Mouse (Mus musculus) gonadal fat pad, adult 2 months (tissue): ENCODE measurements around the gene C1s1. TPM values are rescaled to one million over a fixed set of nuclear protein-coding genes. Genes with fewer than 3 reads are reported as not detected.
"Not testable (repeated sequence)": the region's sequence is repeated elsewhere in the genome, so short reads cannot be mapped to it uniquely, and the experiment has no call there.

ENCODE experiments used
- DNase-seq: peaks from one replicate; pipeline ENCODE4 v3.0.0-alpha.2; 2012; ENCODE audit warnings: low read depth
- polyA plus RNA-seq: library from polyadenylated mRNA; depleted of rRNA; stranded (reverse); fragments of >200 nt; gene quantifications from 2 replicates; pipeline ENCODE4 v1.2.3, GENCODE M21; 2012

The C1s1 gene
- polyA plus RNA-seq, 1 experiment, result 141 TPM

DNA sequence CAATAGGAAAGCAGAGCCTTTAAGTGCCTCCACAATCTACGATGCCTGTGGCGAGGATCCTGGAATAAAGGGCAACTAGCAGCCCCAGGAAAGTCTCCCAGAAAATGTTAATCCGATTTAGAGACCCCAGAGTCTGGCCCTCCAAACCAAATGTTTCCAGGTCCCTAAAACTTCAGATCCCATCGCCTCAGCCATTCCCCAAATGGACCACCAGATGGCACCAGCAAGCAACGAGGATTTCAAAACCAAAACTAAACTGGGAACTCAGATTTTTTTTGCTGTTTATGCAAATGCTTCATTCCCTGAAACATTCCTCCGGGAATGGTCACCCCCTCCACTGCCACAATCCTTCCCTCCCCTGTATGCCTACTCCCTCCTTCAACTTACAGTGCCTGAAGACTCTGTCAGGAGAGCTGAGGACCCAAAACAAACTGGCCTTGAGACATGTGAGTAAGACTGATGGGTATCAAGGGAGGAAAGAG lies 29.8 kb downstream of the C1s1 start, which contains the start of gene C1ra:
Gene C1ra (plus strand): TSS at position 51 of the 482 bp plus-strand sequence.
- no peak for DNase-seq

DNA sequence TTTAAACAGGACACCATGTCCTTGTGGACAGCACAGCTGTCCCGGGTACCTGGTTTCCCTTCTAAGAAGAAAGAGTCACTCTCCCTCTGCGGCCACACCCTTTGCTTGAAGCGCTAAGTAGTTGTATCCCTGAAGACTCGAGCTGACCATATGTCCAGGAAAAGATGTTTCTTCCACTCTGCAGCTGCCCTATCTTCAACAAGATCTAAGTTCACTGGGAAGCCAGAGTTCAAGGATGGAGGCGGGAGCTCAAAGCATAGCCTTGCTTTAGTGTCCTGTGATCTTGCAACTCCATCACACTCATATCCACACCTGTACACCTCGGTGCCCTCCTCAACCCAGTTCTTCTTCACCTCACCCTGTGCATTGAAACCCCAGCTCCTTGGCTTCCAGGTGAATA lies 30.2 kb downstream of the C1s1 start:
- DNase-seq, result no peak

DNA sequence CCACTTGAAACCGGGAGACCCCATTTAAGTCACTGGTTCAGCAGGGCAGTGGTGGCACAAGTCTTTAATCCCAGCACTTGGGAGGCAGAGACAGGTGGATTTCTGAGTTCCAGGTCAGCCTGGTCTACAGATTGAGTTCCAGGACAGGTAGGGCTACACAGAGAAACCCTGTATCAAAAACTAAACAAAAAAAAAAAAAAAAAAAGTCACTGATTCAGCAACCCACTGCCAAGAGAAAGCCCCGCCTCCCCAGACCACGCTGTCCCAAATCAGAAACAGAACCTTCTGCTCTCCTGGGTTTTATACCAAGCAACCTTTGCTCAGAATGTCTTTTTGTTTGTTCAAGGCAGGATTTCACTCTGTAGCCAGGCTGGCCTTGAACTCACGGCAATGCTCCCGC lies 33.0 kb downstream of the C1s1 start:
- DNase-seq, result not testable (repeated sequence)

DNA sequence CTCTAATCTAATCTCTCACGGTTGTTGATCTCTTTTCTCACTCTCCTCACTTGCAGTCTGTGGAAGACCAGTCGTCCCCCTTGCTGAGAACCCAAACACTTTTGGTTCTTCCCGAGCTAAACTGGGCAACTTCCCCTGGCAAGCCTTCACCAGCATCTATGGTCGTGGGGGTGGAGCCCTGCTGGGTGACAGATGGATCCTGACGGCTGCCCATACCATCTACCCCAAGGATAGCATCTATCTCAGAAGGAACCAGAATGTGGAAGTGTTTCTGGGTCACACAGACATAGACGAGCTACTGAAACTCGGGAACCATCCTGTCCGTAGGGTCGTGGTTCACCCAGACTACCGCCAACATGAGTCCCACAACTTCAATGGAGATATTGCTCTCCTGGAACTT lies 33.9 kb downstream of the C1s1 start:
- no peak for DNase-seq

DNA sequence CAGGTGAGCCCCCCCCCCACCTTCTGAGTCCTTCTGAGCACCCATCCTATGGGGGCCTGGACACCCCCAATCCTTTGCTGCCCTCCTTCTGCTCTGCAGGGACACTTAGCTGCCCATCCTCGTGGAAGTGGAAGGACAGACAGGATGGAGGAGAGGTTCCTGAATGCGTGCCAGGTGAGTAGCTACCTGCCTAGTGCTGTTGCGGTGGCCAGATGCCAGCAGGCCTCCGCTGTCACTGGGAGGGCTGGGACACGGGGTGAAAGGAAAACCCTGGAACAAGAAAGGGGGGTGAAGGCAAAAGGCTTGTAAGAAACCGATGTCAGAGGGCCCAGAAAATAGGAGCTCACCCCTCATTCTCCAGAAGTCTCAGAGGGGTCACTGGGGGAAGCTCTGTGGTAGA lies 35.2 kb downstream of the C1s1 start:
- DNase-seq, result no peak

DNA sequence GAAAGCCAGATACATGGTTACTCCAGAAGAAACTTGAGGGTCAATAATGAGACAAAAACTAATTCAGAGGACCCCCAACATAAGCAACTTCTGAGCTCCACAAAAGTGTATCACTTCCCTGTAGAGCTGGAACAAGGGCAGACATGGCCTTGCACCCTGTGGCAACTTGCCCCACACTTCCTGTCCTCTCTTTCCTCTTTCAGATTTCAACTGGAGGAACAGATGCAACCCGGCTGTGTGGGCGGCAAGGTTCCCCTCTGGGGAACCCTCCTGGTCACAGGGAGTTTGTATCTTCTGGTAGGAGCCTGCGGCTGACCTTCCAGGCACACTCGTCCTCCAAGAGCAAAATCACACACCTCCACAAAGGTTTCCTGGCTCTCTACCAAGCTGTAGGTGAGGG lies 37.1 kb downstream of the C1s1 start:
- DNase-seq, result no peak

DNA sequence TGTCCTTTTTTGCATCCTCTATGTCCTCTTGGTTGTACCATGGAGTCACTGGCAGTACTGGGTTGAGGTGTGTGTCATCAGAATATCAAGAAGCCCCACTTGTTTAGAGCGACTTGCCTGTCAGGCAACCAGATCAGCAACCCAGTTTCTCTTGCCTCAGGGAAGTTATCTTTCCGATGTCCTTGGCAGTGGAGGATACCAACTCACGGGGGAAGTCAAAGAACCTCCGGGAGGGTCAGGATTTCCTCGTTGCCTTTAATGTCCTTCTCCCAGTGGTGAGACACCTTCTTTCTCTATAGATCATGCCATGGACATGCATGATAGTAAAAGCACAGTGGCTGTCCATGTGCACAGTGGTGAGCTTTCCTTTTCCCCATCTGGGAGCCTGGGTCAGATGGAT lies 40.1 kb downstream of the C1s1 start:
- no peak for DNase-seq

DNA sequence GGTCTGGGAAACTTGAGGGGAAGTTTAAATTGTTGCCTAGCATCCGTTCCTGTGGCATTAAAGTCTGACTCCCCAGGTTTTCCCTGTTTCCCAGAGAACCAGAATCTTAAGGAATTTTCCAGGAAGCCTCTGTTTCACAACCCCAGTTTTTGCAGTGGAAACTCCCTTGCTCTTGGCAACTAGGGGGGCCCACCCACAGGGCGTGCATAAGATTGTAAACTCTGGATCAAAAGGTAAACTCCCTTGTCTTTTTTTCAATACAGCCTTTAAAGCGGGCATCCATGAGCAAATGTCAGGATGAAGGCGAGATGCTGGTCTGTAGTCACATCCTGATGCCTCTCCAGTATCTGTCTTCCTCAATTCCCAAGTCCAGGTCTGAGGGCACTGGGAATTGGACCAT lies 40.7 kb downstream of the C1s1 start:
- DNase-seq, result no peak

DNA sequence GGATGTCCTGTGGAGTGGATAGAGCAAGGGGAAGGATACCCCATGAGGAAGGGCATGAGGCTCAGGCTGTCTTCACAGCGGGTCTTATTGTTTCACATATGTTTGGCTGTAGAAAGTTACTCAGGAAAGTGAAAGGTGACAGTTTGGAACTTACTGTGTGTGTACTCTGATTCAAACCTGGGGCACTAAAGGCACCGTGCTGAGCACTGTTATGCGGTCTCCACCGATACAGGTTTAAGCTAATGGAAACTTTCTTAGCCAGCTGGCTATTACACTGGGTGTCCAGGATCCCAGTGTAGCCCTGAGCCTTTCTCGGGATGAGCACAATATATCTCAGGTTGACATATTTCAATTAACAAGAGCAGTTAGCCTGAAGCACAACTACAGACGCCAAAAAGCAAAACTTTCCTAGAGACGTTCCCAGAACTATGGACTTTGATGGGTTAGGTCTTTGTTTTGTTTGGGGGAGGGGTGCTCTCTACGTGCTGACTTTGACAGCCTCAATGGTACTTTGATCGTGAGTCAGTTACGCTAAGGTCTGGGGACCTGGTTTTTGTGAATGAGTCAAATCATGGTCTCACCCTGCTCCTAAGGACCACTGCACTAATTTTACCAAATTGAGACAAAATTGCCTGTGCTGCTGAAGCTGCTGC lies 42.1 kb downstream of the C1s1 start:
- no peak for DNase-seq

DNA sequence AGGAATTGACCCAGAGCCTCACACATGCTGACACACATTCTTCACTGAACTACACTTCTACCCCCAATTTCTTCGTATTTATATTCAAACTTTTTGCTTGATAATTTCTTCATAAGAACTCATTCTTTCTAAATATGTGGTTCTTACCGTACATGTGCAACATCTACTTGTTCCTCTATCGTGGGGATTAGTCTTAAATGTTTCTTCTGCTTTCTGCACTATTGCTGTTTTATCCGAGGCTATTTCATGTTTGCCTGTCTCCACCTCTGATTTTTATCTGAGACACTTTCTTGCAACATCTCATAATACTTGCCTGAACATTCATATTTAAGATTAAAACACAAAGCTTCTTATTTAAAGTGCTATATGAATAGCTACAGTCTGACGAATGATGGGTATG lies 46.1 kb downstream of the C1s1 start:
- no peak for DNase-seq

DNA sequence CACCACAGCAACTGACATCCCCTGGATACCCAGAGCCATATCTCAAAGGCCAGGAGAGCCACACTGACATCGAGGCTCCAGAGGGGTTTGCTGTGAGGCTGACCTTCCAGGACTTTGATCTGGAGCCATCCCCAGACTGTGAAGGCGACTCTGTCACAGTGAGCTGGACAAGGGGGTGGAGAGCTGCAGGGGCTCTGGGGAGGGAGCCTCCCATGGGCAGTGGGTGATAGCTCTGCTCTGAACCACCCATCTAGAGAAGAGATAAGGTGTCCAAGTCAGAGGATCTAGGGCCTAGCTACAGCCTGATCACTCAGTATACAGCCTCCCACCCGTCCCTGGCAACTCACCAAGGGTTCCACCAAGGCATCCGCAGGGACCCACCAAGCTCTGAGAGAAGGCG lies 48.3 kb downstream of the C1s1 start:
- DNase-seq, result no peak

DNA sequence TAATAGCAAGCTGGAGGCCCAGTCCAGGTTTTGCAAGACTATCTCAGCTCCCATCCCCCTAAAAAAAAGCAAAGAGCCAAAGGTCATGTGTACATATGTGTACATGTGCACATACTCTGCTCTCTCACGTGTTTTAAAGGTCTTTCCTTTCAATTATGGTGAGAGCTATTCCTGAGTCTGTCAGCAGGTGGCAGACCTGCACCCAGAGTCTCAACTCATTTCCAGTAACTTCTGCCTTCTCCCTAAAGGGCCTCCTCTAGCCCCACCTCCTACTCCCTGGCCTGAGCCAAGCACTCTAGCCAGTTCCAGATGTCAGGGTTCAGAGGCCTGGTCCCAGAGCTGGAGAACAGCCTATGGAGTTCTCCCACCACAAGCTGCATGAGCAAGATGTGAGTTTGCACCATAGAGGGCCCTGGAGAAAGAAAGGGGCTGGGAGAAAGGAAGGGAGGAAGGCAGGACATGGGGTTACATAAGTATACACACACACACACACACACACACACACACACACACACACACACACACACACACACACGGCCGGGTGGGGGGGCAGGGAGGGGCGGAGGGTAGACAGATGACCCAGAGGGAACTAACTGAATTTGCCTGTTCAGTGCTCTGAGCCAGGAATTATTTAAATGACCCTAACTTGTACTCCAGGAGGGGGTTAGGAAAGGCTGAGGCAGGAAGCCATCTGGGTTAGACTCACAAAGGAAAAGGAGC lies 49.2 kb downstream of the C1s1 start, which contains the start of gene C1rl:
Gene C1rl (plus strand): TSS at position 272 of the 720 bp plus-strand sequence.
- DNase-seq, result no peak

DNA sequence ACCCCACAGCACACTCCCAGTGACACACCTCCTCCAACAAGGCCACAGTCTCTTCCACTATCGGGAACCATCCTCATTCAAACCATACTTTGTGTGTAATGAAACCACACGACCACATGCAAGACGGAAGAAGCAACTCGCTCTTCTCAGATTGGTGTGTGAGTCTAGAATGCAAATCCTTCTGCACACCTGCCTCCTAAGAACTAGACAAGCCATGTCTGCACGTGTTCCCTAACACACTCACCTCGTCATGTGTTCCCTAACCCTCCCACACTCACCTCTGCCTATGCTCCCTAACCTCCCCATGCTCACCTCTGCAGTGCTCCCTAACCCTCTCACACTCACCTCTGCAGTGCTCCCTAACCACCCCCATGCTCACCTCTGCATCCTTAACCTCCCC lies 50.7 kb downstream of the C1s1 start:
- DNase-seq, result no peak

DNA sequence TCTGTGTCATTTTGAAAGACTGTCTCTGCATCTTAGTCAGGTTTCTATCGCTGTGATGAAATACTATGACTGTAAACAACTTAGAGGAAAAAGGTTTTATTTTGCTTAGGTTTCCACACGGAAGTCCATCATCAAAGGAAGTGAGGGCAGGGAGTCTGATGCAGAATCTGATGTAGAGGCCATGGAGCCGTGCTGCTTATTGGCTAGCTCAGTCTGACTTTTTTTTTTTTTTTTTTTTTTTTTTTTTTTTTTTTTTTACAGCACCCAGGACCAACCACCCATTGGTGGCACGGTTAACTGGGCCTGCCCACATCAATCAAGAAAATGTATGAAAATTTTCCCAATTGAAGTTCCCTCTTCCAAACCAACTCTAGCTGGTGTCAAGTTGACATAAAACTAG lies 53.2 kb downstream of the C1s1 start:
- no peak for DNase-seq

DNA sequence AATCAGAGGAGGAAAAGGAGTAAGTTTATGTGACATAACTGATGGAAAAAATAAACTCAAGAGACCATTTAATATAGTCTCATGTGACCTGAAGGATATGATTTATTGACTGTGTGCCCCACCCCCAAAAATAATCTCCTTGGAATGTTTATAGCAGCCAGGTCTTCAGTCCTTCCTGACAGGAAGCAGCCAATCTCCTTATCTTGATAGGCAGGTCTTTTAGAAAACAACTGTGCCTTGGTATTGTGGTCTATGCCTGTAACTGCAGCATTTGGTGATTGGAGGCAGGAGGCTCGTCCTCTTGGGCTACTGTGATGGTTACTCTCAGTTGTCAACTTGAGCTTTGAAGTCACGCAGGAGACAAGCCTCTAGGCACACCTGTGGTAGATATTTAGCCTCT lies 54.6 kb downstream of the C1s1 start:
- DNase-seq, result no peak

DNA sequence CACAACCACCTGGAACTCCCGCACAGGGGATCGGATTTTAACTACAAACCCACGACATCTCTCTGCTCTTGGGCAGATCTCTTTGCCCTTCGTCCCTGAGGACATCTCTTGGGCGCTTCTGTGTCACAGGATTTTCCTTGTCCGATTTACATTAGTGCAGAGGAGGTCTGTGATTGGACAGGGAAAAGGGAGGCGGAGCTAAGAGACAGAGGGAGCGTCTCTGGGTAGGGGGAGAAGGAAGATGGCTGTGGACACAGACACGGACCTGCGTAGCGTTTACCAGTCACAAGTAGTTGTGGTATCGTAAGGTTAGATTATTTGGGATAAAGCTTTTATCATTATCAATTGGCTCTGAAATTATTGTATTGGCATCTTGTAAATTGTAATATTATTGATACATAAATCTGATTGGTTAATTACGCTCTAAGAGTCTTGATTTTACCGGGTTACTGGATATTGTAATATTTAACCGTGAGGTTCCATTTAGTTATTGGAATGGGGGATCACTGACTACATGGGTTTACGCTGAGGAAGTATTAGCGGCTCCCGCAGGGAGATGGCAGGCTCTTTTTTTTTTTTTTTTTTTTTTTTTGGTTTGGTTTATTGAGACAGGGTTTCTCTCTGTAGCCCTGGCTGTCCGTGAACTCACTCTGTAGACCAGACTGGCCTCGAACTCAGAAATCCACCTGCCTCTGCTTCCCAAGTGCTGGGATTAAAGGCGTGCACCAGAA lies 56.6 kb downstream of the C1s1 start:
- no peak for DNase-seq

DNA sequence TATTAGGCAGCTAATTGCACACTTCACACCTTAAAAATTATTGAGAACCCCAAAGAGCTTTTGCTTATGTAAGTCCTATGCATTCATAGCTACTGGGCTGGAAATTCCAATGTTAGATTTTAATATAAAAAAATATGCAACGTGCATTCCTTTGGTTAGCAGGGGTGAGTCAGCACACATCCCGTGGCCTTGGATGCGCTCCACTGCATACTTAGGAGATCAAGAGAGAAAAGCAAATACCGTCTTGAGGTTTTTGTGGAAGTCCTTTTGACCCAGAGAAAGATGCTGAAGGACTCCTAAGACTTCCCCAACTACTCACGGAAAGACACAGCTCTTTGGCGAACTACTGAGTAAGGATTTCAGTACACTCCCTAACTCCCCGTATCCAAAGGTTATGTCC lies 57.3 kb downstream of the C1s1 start:
- DNase-seq, result no peak

DNA sequence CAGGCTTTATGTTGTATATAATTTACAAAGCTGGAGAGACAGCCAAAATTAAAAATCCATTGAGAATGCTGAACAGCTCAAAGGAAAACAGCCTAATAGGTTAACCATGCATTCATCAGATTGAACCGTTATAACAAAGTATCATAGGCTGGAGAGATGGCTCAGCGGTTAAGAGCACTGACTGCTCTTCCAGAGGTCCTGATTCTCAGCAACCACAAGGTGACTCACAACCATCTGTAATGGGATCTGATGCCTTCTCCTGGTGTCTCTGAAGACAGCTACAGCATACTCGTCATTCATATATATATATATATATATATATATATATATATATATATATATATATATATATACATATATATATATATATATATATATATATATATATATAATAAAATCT lies 58.3 kb downstream of the C1s1 start:
- DNase-seq, result not testable (repeated sequence)

DNA sequence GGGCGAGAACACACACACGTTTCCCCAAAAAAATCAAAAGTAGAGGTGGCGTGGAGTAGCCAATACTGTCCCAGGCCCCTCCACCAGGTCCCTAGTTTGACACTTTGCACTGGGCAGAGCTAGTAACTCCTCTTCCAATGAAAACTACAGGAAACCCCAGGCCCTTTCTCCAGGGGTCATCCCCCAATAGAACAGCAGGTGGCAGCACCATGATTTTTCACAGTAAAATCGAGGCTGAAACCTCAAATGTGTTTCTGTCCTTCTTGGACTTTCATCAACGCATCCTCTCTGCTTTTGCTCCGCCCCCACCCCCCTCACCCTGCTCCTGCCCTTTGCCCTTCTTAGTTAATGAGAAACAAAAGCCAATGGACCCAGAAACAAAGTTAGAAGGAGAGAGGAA lies 60.6 kb downstream of the C1s1 start:
- no peak for DNase-seq
